Mouse (Mus musculus) lung, postnatal 0 days (tissue): Measurements from ENCODE around the gene Gm49333.

Experiments used
- CTCF ChIP-seq: IDR thresholded peaks from 2 replicates; pipeline ENCODE4 v1.5.1; 2016; ENCODE audit warnings: antibody characterized with exemption, mild to moderate bottlenecking
- EP300 ChIP-seq: IDR thresholded peaks from 2 replicates; pipeline ENCODE4 v1.6.1; 2016; ENCODE audit warnings: antibody characterized with exemption, mild to moderate bottlenecking, control low read depth

DNA sequence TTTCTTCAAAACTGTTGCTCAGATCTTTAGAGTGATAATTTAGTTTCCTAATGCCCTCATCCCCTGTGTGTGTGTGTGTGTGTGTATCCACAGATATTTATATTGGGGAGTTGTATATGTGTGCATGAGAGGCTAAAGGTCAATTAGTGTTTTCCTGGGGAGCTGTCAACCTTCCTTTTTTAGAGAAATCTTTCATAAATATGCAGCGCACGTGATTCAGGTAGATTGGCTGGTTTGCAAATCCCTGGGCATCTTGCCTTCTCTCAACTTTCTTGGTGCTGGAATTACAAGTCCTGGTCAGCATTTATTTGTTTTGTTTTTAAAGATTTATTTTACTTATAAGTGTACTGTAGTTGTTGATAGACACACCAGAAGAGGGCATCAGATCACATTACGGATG is 58.9 kb downstream of the Gm49333 start:
- TF ChIP-seq CTCF = no peak
- no peak for TF ChIP-seq EP300
